Mouse (Mus musculus) E14TG2a.4 (cell line): Measurements from ENCODE around the gene Cbx7.
"Not testable (repeated sequence)": the region's sequence is repeated elsewhere in the genome, so short reads cannot be mapped to it uniquely, and the experiment has no call there.

Source experiments
- H3K27me3 ChIP-seq: 2 replicates; pipeline ENCODE4 v1.6.1; 2014; ENCODE audit warnings: low read length, control low read depth; ENCODE audit not compliant: insufficient read depth
- H3K36me3 ChIP-seq: 2 replicates; pipeline ENCODE4 v1.6.1; 2014; ENCODE audit warnings: low read length, control low read depth; ENCODE audit not compliant: insufficient read depth
- H3K4me1 ChIP-seq: replicated peaks from 2 replicates; pipeline ENCODE4 v1.6.1; 2014; ENCODE audit warnings: low read depth, low read length, control low read depth
- H3K4me3 ChIP-seq: replicated peaks from 2 replicates; pipeline ENCODE4 v1.5.1; 2014; ENCODE audit warnings: mild to moderate bottlenecking, low read length
- H3K9me3 ChIP-seq: 2 replicates; pipeline ENCODE4 v1.6.1; 2014; ENCODE audit warnings: low read length, control low read depth
- CTCF ChIP-seq: conservative IDR thresholded peaks from 2 replicates; pipeline ENCODE4 v1.5.1; 2014; ENCODE audit warnings: low read length
- NANOG ChIP-seq: IDR thresholded peaks from 2 replicates; pipeline ENCODE4 v1.6.1; 2014; ENCODE audit warnings: borderline replicate concordance, low read length, mixed read lengths
- POU5F1 ChIP-seq: IDR thresholded peaks from 2 replicates; pipeline ENCODE4 v1.6.1; 2014; ENCODE audit warnings: low read length, borderline replicate concordance

Cbx7 gene

DNA sequence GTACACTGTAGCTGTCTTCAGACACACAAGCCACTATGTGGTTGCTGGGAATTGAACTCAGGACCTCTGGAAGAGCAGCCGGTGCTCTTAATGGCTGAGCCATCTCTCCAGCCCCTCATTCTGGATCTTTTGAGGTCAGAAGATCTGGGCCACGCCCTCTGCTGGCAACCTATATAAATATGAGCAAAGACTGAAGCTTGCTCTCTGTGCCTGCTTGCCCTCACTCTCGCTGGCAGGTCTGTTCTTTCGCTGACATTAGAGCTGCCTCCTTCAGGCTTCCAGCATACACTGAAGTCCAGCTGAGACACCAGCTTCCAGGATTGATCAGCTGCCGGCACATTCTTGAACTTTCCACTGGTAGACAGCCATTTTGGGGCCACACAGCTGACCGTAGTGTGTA lies 23.2 kb downstream of the Cbx7 start:
- Histone ChIP-seq H3K36me3 (peaks cover 52% of the 10 kb centered on the region), H3K4me1 (peaks cover 92% of the 10 kb centered on the region), H3K4me3 (no peak overlapping the region), H3K27me3 (no peaks in the 10 kb centered on the region), H3K9me3 (no peaks in the 10 kb centered on the region)
- TF ChIP-seq NANOG = no peak
- no peak for TF ChIP-seq POU5F1
- no peak for TF ChIP-seq CTCF

- Histone ChIP-seq H3K4me3 (no peak overlapping the region; the same call in 1 of the 2 replicates), H3K27me3 (no peaks in the 10 kb centered on the region), H3K9me3 (no peaks in the 10 kb centered on the region), H3K4me1 (peaks cover 88% of the 10 kb centered on the region), H3K36me3 (peaks cover 45% of the 10 kb centered on the region)
- TF ChIP-seq NANOG (no peak), POU5F1 (no peak), CTCF (peak; percentile 55)
Measured at GRCm38 (mm10) chr15:79946790-79947189, 24.1 kb downstream of the Cbx7 start.

- Histone ChIP-seq H3K9me3 (no peaks in the 10 kb centered on the region), H3K36me3 (peaks cover 37% of the 10 kb centered on the region), H3K27me3 (no peaks in the 10 kb centered on the region), H3K4me3 (no peak overlapping the region; the same call in 1 of the 2 replicates), H3K4me1 (peaks cover 88% of the 10 kb centered on the region)
- TF ChIP-seq CTCF = peak; percentile 94
- no peak for TF ChIP-seq NANOG
- no peak for TF ChIP-seq POU5F1
Measured at GRCm38 (mm10) chr15:79946022-79946421, 24.9 kb downstream of the Cbx7 start.

- no peaks in the 10 kb centered on the region for H3K27me3 ChIP-seq
- peaks cover 27% of the 10 kb centered on the region for H3K36me3 ChIP-seq
- TF ChIP-seq CTCF (no peak), NANOG (no peak), POU5F1 (no peak)
- no peak overlapping the region for H3K4me3 ChIP-seq
- H3K9me3 ChIP-seq = no peaks in the 10 kb centered on the region
- H3K4me1 ChIP-seq = peaks cover 83% of the 10 kb centered on the region
Measured at GRCm38 (mm10) chr15:79944948-79945347, 26.0 kb downstream of the Cbx7 start.

DNA sequence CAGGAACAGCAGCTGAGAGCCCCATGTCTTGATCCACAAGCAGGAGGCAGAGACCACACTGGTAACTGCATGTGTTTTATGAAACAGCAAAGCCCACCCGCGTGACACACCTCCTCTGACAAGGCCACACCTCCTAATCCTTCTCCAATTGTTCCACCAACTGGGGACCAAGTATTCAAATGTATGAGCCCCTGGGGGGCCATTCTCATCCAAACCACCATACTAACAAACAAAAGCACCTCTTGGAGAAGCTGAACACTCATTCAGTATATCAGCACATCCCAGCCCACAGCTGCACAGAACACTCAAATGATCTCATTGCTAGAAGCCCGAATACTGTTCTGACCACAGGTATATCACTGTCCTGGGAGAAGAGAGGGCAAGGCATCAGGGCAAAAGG lies 27.3 kb downstream of the Cbx7 start:
- H3K4me3 ChIP-seq = peak overlapping the region; percentile 29; the same call in 1 of the 2 replicates
- H3K9me3 ChIP-seq = no peaks in the 10 kb centered on the region
- no peaks in the 10 kb centered on the region for H3K27me3 ChIP-seq
- peaks cover 14% of the 10 kb centered on the region for H3K36me3 ChIP-seq
- TF ChIP-seq POU5F1 (no peak), NANOG (peak; percentile 54; the same call in 1 of the 2 replicates)
- peaks cover 79% of the 10 kb centered on the region for H3K4me1 ChIP-seq

DNA sequence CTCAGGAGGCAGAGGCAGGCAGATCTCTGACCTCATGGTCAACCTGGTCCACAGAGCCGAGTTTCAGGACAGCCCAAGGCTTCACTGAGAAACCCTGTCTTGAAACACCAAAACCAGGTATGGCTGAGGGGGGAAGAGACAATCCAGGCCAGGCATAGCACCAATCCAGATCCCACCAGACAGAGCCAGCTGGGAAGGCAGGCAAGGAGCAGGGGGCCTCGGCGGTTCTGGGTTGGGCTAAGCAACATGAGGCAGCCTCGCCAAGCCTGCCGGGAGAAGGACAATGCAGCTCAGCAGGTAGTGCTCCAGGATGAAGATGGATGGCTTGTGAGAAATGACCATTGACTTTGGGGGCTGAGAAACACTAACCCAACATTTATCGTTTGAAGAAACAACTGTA lies 28.4 kb downstream of the Cbx7 start:
- Histone ChIP-seq H3K4me1 (peaks cover 77% of the 10 kb centered on the region), H3K27me3 (no peaks in the 10 kb centered on the region), H3K4me3 (peak overlapping the region; percentile 29), H3K36me3 (peaks cover 7% of the 10 kb centered on the region), H3K9me3 (no peaks in the 10 kb centered on the region)
- TF ChIP-seq NANOG = no peak
- no peak for TF ChIP-seq POU5F1
- no peak for TF ChIP-seq CTCF

DNA sequence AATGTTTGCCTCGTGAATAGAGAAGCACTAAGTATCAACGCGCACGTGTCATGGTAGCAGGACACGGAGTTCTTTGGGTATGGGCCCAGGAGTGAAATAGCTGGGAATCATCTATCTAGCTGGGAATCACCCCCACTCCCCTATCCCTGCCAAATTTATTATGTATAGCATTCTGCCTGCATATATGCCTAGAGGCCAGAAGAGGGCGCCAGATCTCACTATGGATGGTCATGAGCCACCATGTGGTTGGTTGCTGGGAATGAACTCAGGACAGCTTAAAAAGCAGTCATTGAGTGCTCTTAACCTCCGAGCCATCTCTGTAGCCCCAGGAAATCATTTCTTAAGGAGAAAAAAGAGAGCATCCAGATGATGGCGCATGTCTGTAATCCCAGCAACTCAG lies 30.0 kb downstream of the Cbx7 start:
- H3K4me1 ChIP-seq = peaks cover 74% of the 10 kb centered on the region
- no peaks in the 10 kb centered on the region for H3K27me3 ChIP-seq
- no peak overlapping the region for H3K4me3 ChIP-seq
- H3K36me3 ChIP-seq = peaks cover 8% of the 10 kb centered on the region
- peak; percentile 90 for TF ChIP-seq CTCF
- TF ChIP-seq NANOG = no peak
- no peaks in the 10 kb centered on the region for H3K9me3 ChIP-seq

DNA sequence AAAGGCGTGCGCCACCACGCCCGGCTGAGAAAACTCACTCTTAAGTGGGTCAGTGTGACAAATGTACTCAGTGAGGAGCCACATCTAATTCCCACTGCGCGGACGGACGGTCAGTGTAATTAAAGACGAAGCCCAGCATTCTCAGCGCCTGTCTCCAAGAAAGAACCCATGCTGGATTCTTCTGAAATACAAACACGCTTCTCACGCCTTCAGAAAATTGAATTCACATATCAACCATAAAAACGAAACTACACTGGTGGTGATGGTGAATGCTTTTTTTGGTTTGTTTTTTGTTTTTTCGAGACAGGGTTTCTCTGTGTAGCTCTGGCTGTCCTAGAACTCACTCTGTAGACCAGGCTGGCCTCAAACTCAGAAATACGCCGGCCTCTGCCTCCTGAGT lies 31.0 kb downstream of the Cbx7 start:
- Histone ChIP-seq H3K4me3 (no peak overlapping the region), H3K36me3 (peaks cover 8% of the 10 kb centered on the region), H3K4me1 (peaks cover 71% of the 10 kb centered on the region), H3K27me3 (no peaks in the 10 kb centered on the region), H3K9me3 (no peaks in the 10 kb centered on the region)
- no peak for TF ChIP-seq CTCF
- no peak for TF ChIP-seq POU5F1
- TF ChIP-seq NANOG = no peak

- H3K27me3 ChIP-seq, H3K4me3 ChIP-seq, H3K36me3 ChIP-seq, H3K9me3 ChIP-seq: not testable (repeated sequence)
- H3K4me1 ChIP-seq = peaks cover 67% of the 10 kb centered on the region
Measured at GRCm38 (mm10) chr15:79939501-79939900, 31.4 kb downstream of the Cbx7 start.

DNA sequence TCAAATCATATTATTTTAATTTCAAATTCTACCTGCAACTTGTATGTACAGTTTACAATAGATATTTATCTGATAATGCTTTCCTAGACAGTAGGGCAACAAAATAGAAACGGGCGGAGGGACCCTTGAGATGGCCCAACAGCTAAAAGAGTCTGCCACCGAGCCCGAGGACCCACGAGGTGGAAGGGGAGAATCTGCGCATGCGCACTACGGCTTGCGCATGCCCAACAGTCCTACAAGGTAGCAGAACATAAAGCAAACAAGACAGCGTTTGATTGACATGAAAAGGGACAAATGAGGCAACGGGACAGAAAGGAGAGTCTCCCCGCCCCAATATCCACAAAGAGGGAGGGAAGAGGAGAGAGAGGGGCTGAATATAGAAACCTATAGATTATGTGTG lies 31.9 kb downstream of the Cbx7 start:
- TF ChIP-seq NANOG = no peak
- TF ChIP-seq POU5F1 = no peak
- TF ChIP-seq CTCF = no peak
- H3K9me3 ChIP-seq = no peaks in the 10 kb centered on the region
- no peaks in the 10 kb centered on the region for H3K27me3 ChIP-seq
- no peak overlapping the region for H3K4me3 ChIP-seq
- peaks cover 8% of the 10 kb centered on the region for H3K36me3 ChIP-seq
- H3K4me1 ChIP-seq = peaks cover 63% of the 10 kb centered on the region
